Mouse (Mus musculus) bone marrow macrophage, adult 2 months (primary cell): ENCODE data around the gene C1ql4. TPM values are rescaled to one million over a fixed set of nuclear protein-coding genes. Genes with fewer than 3 reads are reported as not detected.

Source experiments
- H3K27ac ChIP-seq: 2 replicates; pipeline ENCODE4 v1.5.1; 2012; ENCODE audit warnings: low read depth, low read length; ENCODE audit not compliant: insufficient read depth
- H3K4me1 ChIP-seq: 2 replicates; pipeline ENCODE4 v1.6.1; 2012; ENCODE audit warnings: low read length; ENCODE audit not compliant: control insufficient read depth, insufficient read depth
- H3K4me3 ChIP-seq: 2 replicates; pipeline ENCODE4 v1.5.1; 2012; ENCODE audit warnings: mild to moderate bottlenecking, low read length, moderate library complexity; ENCODE audit not compliant: insufficient read depth
- CTCF ChIP-seq: IDR thresholded peaks from 2 replicates; pipeline ENCODE4 v1.5.1; 2012; ENCODE audit warnings: low read depth, mild to moderate bottlenecking, low read length, moderate library complexity
- POLR2A ChIP-seq: IDR thresholded peaks from 2 replicates; pipeline ENCODE4 v1.6.1; 2012; ENCODE audit warnings: mild to moderate bottlenecking, low read depth, low read length, borderline replicate concordance
- polyA plus RNA-seq: library from polyadenylated mRNA; stranded (reverse); fragments of >200 nt; gene quantifications from 2 replicates; pipeline ENCODE4 v1.2.4, GENCODE M21; 2012; ENCODE audit not compliant: missing spikeins, insufficient read depth, insufficient read length

C1ql4 gene
- polyA plus RNA-seq, 1 experiment = not detected

DNA sequence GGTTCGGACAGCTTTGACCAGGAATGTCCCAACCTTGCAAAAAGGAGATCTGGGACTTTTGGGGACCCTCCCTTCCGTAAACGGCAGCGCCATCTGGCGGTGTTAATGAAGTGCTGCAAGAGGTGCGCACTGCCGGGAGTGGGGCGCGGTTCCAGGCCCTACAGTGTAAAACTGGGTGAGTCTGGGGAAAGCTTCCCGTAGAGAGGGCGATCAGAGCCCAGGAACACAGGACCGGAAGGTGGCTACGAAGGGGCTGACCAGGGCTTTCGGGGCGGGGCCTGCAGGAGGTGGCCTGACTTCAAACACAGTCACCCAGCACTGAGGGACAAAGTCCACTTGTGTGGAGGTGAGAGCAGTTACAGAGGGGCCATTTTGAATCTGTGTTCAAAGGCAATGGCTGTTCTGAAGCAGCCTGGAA, 11.5 kb upstream of the C1ql4 start:
- Histone ChIP-seq H3K27ac (no peak overlapping the region), H3K4me1 (no peaks in the 10 kb centered on the region), H3K4me3 (peak overlapping the region; percentile 9; the same call in 1 of the 2 replicates)
- TF ChIP-seq CTCF (peak; percentile 97), POLR2A (no peak)

GRCm38 (mm10) chr15:99098493-99098861, 10.9 kb upstream of the C1ql4 start:
- Histone ChIP-seq H3K27ac (no peak overlapping the region), H3K4me3 (peak overlapping the region; percentile 37), H3K4me1 (no peaks in the 10 kb centered on the region)
- TF ChIP-seq POLR2A (no peak), CTCF (no peak)

GRCm38 (mm10) chr15:99097840-99098492, 10.3 kb upstream of the C1ql4 start:
- TF ChIP-seq CTCF = no peak
- no peak for TF ChIP-seq POLR2A
- Histone ChIP-seq H3K27ac (no peak overlapping the region), H3K4me1 (no peaks in the 10 kb centered on the region), H3K4me3 (peak overlapping the region; percentile 37)

- Histone ChIP-seq H3K27ac (no peak overlapping the region), H3K4me3 (peak overlapping the region; percentile 46), H3K4me1 (no peaks in the 10 kb centered on the region)
- no peak for TF ChIP-seq POLR2A
- no peak for TF ChIP-seq CTCF
Measured at GRCm38 (mm10) chr15:99096831-99097500, 9.3 kb upstream of the C1ql4 start.

DNA sequence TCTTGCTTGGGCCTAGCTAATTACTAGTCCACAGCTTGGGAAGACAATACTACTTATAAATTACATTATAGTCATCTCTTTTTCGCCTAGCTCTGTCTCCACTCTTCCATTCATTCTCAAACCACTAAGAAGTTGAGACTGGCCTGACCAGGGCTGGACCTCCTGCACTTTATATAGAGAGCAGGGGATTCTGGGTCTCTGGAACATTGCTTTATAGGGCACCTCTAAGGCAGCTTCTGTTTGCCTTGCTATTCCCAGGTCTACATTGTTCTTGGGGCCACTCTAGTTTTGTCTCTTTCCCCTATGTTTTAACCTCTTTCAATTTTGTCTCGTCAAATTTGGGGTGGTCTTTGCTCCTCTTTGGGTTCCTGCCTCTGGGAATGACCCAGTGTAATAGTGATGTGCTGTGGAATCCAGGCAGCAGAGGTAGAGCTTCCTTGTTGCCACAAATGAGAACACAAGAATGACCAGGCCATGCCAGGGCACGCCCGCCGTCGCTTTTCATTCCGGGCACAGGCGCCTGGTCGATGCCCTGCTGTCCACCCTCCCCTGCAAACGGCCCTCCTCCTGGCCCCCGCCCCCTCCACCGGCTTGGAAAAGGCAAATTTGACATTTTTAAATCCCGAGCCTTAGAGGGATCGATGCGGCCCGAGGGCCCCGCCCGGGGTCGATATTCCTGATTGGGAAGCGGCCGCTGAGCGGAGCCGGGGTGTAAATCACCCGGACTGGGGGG, 8.6 kb upstream of the C1ql4 start:
- TF ChIP-seq POLR2A (no peak), CTCF (no peak)
- Histone ChIP-seq H3K4me3 (no peak overlapping the region), H3K27ac (no peak overlapping the region), H3K4me1 (no peaks in the 10 kb centered on the region)

- Histone ChIP-seq H3K4me3 (no peak overlapping the region), H3K4me1 (no peaks in the 10 kb centered on the region), H3K27ac (no peak overlapping the region)
- TF ChIP-seq POLR2A (no peak), CTCF (no peak)
Measured at GRCm38 (mm10) chr15:99095356-99095755, 7.7 kb upstream of the C1ql4 start.

DNA sequence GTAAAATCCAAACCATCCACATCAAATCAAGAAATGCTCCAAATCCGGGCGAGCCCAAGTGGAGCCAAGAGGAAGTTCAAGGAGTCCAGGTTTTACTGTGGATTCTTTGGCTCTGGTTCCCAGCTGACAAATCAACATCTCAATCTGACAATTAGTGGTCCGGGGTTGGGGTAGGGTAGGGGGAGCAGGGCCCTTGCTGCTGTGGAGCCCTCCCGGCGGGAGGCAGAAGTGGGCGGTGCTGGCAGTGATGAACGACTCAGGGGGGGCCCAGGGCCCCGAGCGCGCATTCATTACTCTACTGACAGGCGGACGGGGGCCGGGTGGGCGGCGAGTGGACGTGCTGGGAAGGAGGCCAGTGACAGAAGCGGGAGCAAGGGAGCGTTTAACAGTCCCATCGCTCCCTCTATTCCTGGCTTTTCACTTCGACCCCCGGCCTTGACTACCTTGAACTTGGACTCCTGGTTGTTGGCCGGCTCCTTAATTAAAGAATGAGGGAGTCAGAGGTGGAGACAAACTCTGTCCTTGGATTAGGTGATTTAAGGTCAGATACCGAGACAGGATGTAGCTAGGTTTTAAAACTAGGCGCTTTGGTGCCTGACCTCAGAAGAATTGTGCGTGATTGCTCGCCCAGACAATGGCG, 7.1 kb upstream of the C1ql4 start:
- no peak overlapping the region for H3K27ac ChIP-seq
- no peaks in the 10 kb centered on the region for H3K4me1 ChIP-seq
- no peak for TF ChIP-seq CTCF
- TF ChIP-seq POLR2A = no peak
- no peak overlapping the region for H3K4me3 ChIP-seq

DNA sequence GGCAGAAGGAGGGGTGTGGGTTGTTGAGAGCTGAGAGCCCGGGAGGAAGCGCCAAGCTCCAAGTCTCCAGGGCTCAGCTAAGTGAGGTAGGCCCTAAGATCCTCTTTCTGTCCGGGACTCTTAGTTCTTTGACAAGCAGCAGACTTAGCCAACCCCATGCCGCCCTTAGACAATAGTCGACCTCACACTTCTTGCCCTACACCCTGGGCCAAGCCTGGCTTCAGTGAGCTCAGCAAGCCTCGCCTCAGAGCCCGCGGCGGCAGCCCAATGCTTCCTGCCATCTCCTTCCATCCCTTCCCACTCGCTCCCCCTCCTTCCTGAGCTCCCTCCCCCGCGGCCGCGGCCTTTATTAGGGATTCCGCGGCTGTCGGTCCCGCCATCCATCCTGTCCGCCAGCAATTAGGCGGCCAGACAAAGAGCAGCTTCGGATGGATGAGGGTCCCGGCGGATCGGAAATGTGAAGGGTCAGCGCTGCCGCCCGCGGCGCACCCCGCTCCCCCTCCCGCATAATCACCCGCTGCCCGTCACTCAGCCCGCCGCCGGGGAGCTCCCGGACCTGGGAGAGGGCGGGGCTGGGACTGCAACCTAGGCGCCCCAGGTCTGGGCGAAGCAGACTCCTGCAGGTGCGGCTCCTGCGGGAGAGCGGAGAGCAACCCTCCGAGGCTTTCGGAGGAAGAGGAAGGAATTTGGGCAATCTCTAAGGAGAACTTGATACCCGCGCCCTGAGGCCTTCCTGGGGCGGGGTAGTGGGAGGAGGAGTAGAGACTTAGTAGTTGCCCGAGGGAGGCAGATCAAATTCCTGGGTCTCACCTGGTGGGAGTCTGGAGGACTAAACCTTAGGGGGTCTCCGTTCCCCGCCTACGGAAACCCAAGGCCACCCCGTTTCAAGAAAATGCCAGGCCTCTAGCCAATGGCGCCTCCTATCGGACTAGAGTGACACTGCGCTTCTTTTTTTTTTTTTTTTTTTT, 6.0 kb upstream of the C1ql4 start:
- TF ChIP-seq POLR2A (no peak), CTCF (peak; percentile 95)
- H3K4me3 ChIP-seq = peak overlapping the region; percentile 63
- no peak overlapping the region for H3K27ac ChIP-seq
- no peaks in the 10 kb centered on the region for H3K4me1 ChIP-seq

DNA sequence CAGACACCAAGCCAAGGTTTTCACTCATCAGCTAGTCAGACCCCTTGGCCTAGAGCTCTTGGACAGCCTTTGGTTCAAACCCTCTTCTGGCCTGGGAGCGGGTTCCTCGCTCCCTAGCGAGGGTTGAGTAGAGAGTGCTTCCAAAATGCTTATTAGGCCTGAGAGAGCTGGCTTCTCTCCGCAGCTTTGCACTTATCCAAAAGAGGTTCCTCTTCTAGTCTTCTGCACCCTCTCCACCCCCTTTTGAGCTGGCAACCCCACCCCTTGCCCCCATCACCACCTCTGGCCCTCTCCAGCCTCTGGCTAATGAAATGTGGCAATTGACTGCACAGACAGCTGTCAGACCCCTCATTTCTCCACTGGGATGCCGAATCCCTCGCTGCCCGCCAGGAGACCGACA, 5.3 kb upstream of the C1ql4 start, which contains the start of gene Dnajc22:
Gene Dnajc22 (plus strand): TSS at position 301 of the 400 bp plus-strand sequence.
- no peak within 1 kb of the TSS for H3K27ac ChIP-seq
- peak within 1 kb of the TSS; percentile 63 for H3K4me3 ChIP-seq
- H3K4me1 ChIP-seq = no peaks in the 10 kb centered on the region
- no peak for TF ChIP-seq CTCF
- TF ChIP-seq POLR2A = no peak
